In the genomic region with DNA sequence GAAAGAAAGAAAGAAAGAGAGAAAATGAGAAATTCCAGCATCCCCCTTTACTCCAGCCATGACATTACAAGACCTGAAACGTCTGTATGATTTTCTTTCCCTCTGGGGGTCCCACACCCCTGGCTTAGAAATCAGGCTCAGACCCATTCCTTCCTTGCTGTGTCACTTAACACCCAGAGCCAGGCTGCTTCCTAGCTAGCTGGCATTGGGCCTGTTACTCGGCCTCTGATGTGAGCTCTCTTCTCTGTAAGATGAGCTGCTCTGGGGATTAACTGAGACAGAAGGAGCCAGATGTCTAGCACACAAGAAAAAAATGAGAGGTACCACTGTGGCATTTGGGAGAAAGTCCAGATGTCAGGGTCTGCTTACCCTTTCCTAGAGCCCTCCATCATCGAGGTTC, we compare ENCODE assay signal across 34 mouse cellular contexts. TPM values are rescaled to one million over a fixed set of nuclear protein-coding genes. Genes with fewer than 3 reads are reported as not detected.
DNase-seq lines count a peak whose midpoint lies in the region; ATAC-seq lines count a peak whose summit lies in the region.
"Had no signal": no experiment of that assay in that cellular context is flagged by ENCODE, and none has a peak within 500 bp of the region (broad histone marks: within the 10 kb centered on the region; RNA-seq: fewer than 3 reads in every experiment).

No protein-coding gene starts in this region.

- H3K9me3 ChIP-seq in embryonic facial prominence, embryonic 13.5 days: no peaks in the 10 kb centered on the region
- no peaks in the 10 kb centered on the region for H3K9me3 ChIP-seq in midbrain, embryonic 16.5 days (replicated peaks; ENCODE audit: control insufficient read depth, low read length, poor library complexity, severe bottlenecking)
- H3K9me3 ChIP-seq: forebrain, embryonic 10.5 days; heart, embryonic 10.5 days; heart, embryonic 15.5 days; hindbrain, embryonic 13.5 days; neural tube, embryonic 13.5 days had no signal

- ATAC-seq in embryonic facial prominence, embryonic 13.5 days (ENCODE audit: insufficient number of reproducible peaks, insufficient read depth, low FRiP score, low TSS enrichment, low read depth): 0 out of 2 replicates have a peak, but pooled peaks have one; percentile 66
- ATAC-seq in midbrain, embryonic 16.5 days: no peak
- ATAC-seq: forebrain, postnatal 0 days; intestine, embryonic 16.5 days had no signal

- no peak overlapping the region for H3K4me3 ChIP-seq in embryonic facial prominence, embryonic 13.5 days
- H3K4me3 ChIP-seq in midbrain, embryonic 16.5 days (ENCODE audit: low read depth, low read length): no peak overlapping the region
- H3K4me3 ChIP-seq: forebrain, embryonic 10.5 days; heart, embryonic 10.5 days; heart, embryonic 15.5 days; hindbrain, embryonic 13.5 days; neural tube, embryonic 13.5 days had no signal

- 9% methylated on average over 3 of the region's 3 CpGs for WGBS in embryonic facial prominence, embryonic 13.5 days
- WGBS in midbrain, embryonic 16.5 days: 61% methylated on average over 3 of the region's 3 CpGs

- no peak overlapping the region for H3K9ac ChIP-seq in embryonic facial prominence, embryonic 13.5 days
- H3K9ac ChIP-seq in midbrain, embryonic 16.5 days (ENCODE audit: low read depth, low read length): no peak overlapping the region
- H3K9ac ChIP-seq: forebrain, postnatal 0 days; heart, embryonic 15.5 days; hindbrain, embryonic 13.5 days; liver, embryonic 14.5 days; neural tube, embryonic 13.5 days had no signal

- no peaks in the 10 kb centered on the region for H3K27me3 ChIP-seq in embryonic facial prominence, embryonic 13.5 days
- no peaks in the 10 kb centered on the region for H3K27me3 ChIP-seq in midbrain, embryonic 16.5 days (ENCODE audit: control insufficient read depth, insufficient read depth, low read depth, low read length)
- H3K27me3 ChIP-seq: heart, embryonic 15.5 days; hindbrain, embryonic 13.5 days; neural tube, embryonic 13.5 days had no signal

- peak; percentile 48 for DNase-seq in NIH3T3 (ENCODE audit: low read depth)
- peak; percentile 39 for DNase-seq in gastrocnemius, postnatal 10 days
- peak; percentile 45 for DNase-seq in skeletal muscle tissue, adult 2 months (ENCODE audit: low read depth, low spot score)
- DNase-seq in heart, adult 9 months (ENCODE audit: low spot score in 2 of 2): no peak
- DNase-seq: adrenal gland, postnatal 25 days; cerebellum, adult 11-12 months; cerebellum, adult 9-11 months; embryo, embryonic 11 days; forebrain, postnatal 0 days; kidney, adult 8-10 months; kidney, postnatal 4 days; layer of hippocampus, postnatal 36 days; left cerebral cortex, postnatal 4 days; liver; lung, adult 2 months; lung, postnatal 14 days; right cerebral cortex, postnatal 4 days; thymus, adult 2 months; thymus, postnatal 36 days had no signal

- 0 out of 2 replicates have a peak overlapping the region, but pooled peaks have one; percentile 0 for H3K27ac ChIP-seq in embryonic facial prominence, embryonic 13.5 days
- H3K27ac ChIP-seq in midbrain, embryonic 16.5 days (ENCODE audit: low read length): no peak overlapping the region
- H3K27ac ChIP-seq: forebrain, embryonic 10.5 days; heart, embryonic 10.5 days; heart, embryonic 15.5 days; hindbrain, embryonic 13.5 days; kidney, postnatal 0 days; liver, embryonic 14.5 days; neural tube, embryonic 13.5 days had no signal

- H3K4me2 ChIP-seq in embryonic facial prominence, embryonic 13.5 days: no peak overlapping the region
- no peak overlapping the region for H3K4me2 ChIP-seq in midbrain, embryonic 16.5 days (ENCODE audit: low read length)
- H3K4me2 ChIP-seq: heart, embryonic 15.5 days; hindbrain, embryonic 13.5 days; midbrain, embryonic 11.5 days; neural tube, embryonic 13.5 days had no signal

- peaks cover 21% of the 10 kb centered on the region for H3K4me1 ChIP-seq in embryonic facial prominence, embryonic 13.5 days
- H3K4me1 ChIP-seq in midbrain, embryonic 16.5 days (ENCODE audit: control insufficient read depth, insufficient read depth, low read length): no peaks in the 10 kb centered on the region
- H3K4me1 ChIP-seq: forebrain, embryonic 10.5 days; heart, embryonic 10.5 days; hindbrain, embryonic 13.5 days; neural tube, embryonic 13.5 days had no signal

- H3K36me3 ChIP-seq in embryonic facial prominence, embryonic 13.5 days: no peaks in the 10 kb centered on the region
- no peaks in the 10 kb centered on the region for H3K36me3 ChIP-seq in midbrain, embryonic 16.5 days (ENCODE audit: control insufficient read depth, insufficient read depth, low read length)
- H3K36me3 ChIP-seq: forebrain, embryonic 10.5 days; heart, embryonic 10.5 days; heart, embryonic 15.5 days; hindbrain, embryonic 13.5 days; neural tube, embryonic 13.5 days had no signal

RNA-seq across cellular contexts. Expression of a gene that starts 7.0 kb away (rescaled TPM):
- 0.78 TPM in 1 of 2 replicates, not detected in the other for polyA plus RNA-seq in embryonic facial prominence, embryonic 13.5 days (2015; fragmentation: Nextera tagmentation; extraction: Ambion mirVana)
- not detected for total RNA-seq in gastrocnemius, postnatal 10 days (2021)
- polyA plus RNA-seq in midbrain, embryonic 16.5 days (2015; fragmentation: Nextera tagmentation; extraction: Ambion mirVana): 2.9 and 3.5 TPM in 2 replicates
- total RNA-seq: adrenal gland, postnatal 25 days; ES-E14; granulocyte monocyte progenitor cell, adult 5-6 weeks; heart, postnatal 25 days; megakaryocyte progenitor cell, adult 5-6 weeks had no signal
- polyA plus RNA-seq: heart, embryonic 10.5 days; liver, embryonic 14.5 days had no signal

RNA-seq across cellular contexts. Expression of a gene that starts 7.0 kb away (rescaled TPM):
- polyA plus RNA-seq in embryonic facial prominence, embryonic 13.5 days (2015; fragmentation: Nextera tagmentation; extraction: Ambion mirVana): 207 and 220 TPM in 2 replicates
- 100 to 1,000 TPM; 278 to 336 TPM for total RNA-seq in gastrocnemius, postnatal 10 days (2021)
- polyA plus RNA-seq in midbrain, embryonic 16.5 days (2015; fragmentation: Nextera tagmentation; extraction: Ambion mirVana): 293 and 307 TPM in 2 replicates

RNA-seq across cellular contexts. Expression of a gene that starts 49.0 kb away (rescaled TPM):
- 13.7 and 13.8 TPM in 2 replicates for polyA plus RNA-seq in embryonic facial prominence, embryonic 13.5 days (2015; fragmentation: Nextera tagmentation; extraction: Ambion mirVana)
- 1 to 10 TPM; 3.3 to 6.2 TPM for total RNA-seq in gastrocnemius, postnatal 10 days (2021)
- polyA plus RNA-seq in midbrain, embryonic 16.5 days (2015; fragmentation: Nextera tagmentation; extraction: Ambion mirVana): 4.1 and 5.8 TPM in 2 replicates
- total RNA-seq: granulocyte monocyte progenitor cell, adult 5-6 weeks; megakaryocyte progenitor cell, adult 5-6 weeks had no signal

Comparison
In these comparisons a context has a peak if more than half of its experiments do, and no peak if none do; other contexts are left out.
1. DNase-seq: peak in NIH3T3 (single experiment), gastrocnemius, postnatal 10 days (single experiment) and skeletal muscle tissue, adult 2 months (single experiment); none in heart, adult 9 months (0 of 2).